Mouse (Mus musculus) c-Kit-negative CD71-positive TER-119-positive erythroid progenitor cells, embryonic 14.5 days (primary cell): ENCODE measurements around the gene Bsg.

ENCODE experiments used
- DNase-seq: peaks from one replicate; pipeline ENCODE4 v3.0.0-alpha.2; 2013; ENCODE audit warnings: low read depth, low spot score

Gene Bsg

GRCm38 (mm10) chr10:79704065-79704969 is at the start of gene Bsg:
Gene Bsg (plus strand): TSS chr10:79704491.
- peak; percentile 98 for DNase-seq

- DNase-seq, result no peak
These were observed 49.3 kb upstream of the Bsg start for GRCm38 (mm10) chr10:79654946-79655395.

GRCm38 (mm10) chr10:79658829-79659228 is 45.5 kb upstream of the Bsg start:
- DNase-seq, result no peak

- DNase-seq, result no peak
These were observed 44.0 kb upstream of the Bsg start for GRCm38 (mm10) chr10:79660298-79660697.

GRCm38 (mm10) chr10:79661861-79662260 is 42.4 kb upstream of the Bsg start:
- DNase-seq, result no peak

GRCm38 (mm10) chr10:79664131-79664665 is 40.1 kb upstream of the Bsg start, which contains the start of gene Madcam1:
Gene Madcam1 (plus strand): TSS chr10:79664559.
- DNase-seq, result peak; percentile 50

- no peak for DNase-seq
These were observed 39.2 kb upstream of the Bsg start for GRCm38 (mm10) chr10:79665051-79665450.

- no peak for DNase-seq
These were observed 37.8 kb upstream of the Bsg start for GRCm38 (mm10) chr10:79666493-79666892.

GRCm38 (mm10) chr10:79668076-79668475 is 36.2 kb upstream of the Bsg start:
- no peak for DNase-seq

- peak; percentile 83 for DNase-seq
These were observed 35.3 kb upstream of the Bsg start, which contains the start of gene Tpgs1 for GRCm38 (mm10) chr10:79668771-79669575. Gene Tpgs1 (plus strand): TSS chr10:79669369.

GRCm38 (mm10) chr10:79669576-79670057 is 34.7 kb upstream of the Bsg start:
- no peak for DNase-seq

- DNase-seq, result no peak
These were observed 34.0 kb upstream of the Bsg start for GRCm38 (mm10) chr10:79670071-79670888.

GRCm38 (mm10) chr10:79671396-79672087 is 32.7 kb upstream of the Bsg start:
- DNase-seq, result no peak

- no peak for DNase-seq
These were observed 32.2 kb upstream of the Bsg start for GRCm38 (mm10) chr10:79672088-79672455.

- DNase-seq, result no peak
These were observed 31.2 kb upstream of the Bsg start for GRCm38 (mm10) chr10:79673054-79673453.

- no peak for DNase-seq
These were observed 28.8 kb upstream of the Bsg start for GRCm38 (mm10) chr10:79675346-79676035.

GRCm38 (mm10) chr10:79680606-79681495 is 23.4 kb upstream of the Bsg start:
- DNase-seq, result peak; percentile 27

GRCm38 (mm10) chr10:79681591-79682245 is 22.6 kb upstream of the Bsg start, which contains the start of gene Cdc34:
Gene Cdc34 (plus strand): TSS chr10:79682195.
- peak; percentile 92 for DNase-seq
